Mouse (Mus musculus): Measurements from ENCODE around the gene Kif2c.

DNA sequence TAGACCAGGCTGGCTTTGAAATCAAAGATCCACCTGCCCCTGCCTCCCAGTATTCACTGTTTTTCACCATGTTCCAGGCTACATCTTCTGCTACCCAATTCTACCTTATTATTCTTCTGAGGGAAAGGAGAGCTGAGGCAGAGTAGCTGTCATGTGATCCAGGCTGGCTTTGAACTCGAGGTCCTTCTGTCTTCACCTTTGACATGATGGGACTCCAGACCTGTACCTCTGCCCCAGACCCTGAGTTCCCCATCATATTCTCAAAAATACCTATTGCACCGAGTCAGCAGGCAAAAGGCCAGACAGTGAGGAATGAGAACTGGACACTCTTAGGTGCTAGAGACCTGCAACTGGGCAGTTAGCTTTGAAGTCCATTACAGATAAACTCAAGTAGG lies 47.8 kb downstream of the Kif2c start:
- no peak for TF ChIP-seq CTCF (IDR thresholded peaks at IDR 0.05; ENCODE audit: low read depth)
- TF ChIP-seq EP300 (IDR thresholded peaks at IDR 0.05; ENCODE audit: low read depth), result no peak
